Mouse (Mus musculus) v-Abl transformed pro-B cells (cell line): ENCODE data around the gene Gtse1.

Experiments
- in situ Hi-C, 2 experiments: fragments of 400-800 bp; cut with MboI; formaldehyde crosslinking; loops; one replicate each; pipeline ENCODE4 v1.15.1; 2025; ENCODE audit not compliant: unreplicated experiment in 2 of 2

Gtse1 gene

GRCm38 (mm10) chr15:85919191-85919891, 59.8 kb downstream of the Gtse1 start:
- in situ Hi-C loops, result loop anchor here (10.0 kb wide), 1 partner anchor 285 kb away; no protein-coding TSS in a partner anchor

DNA sequence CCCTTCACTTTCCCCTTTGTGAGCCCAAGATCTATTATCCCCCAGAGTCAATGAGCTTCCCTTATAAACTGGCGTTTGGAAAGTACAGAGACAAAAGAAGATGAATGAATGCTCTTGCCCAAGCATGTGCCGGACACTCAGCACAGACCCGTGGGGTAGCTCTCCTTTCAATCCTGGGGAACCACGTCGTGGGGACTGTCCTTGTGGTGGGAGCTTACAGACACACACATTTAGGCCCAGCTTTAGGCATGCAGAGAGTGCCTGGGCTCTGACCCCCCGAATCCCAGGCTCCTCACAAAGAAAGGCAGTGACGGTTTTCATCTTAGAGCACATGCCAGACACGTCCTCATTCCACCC, 60.3 kb downstream of the Gtse1 start:
- in situ Hi-C loops, result loop anchor here (10.0 kb wide), 1 partner anchor 285 kb away; no protein-coding TSS in a partner anchor

GRCm38 (mm10) chr15:85921855-85922254, 62.3 kb downstream of the Gtse1 start:
- in situ Hi-C loops, result no loop called here
